Mouse (Mus musculus) stomach, embryonic 15.5 days (tissue): ENCODE measurements around the gene Ifi27. TPM values are rescaled to one million over a fixed set of nuclear protein-coding genes. Genes with fewer than 3 reads are reported as not detected.
"Not testable (repeated sequence)": the region's sequence is repeated elsewhere in the genome, so short reads cannot be mapped to it uniquely, and the experiment has no call there.

Experiments
- ATAC-seq: fragments of 200-750 bp; cut with Nextera tagmentation; 2 replicates; pipeline ENCODE4 v1.8.0; 2017; ENCODE audit warnings: low read depth, moderate number of reproducible peaks, moderate TSS enrichment; ENCODE audit not compliant: insufficient read depth, low FRiP score
- H3K27ac ChIP-seq: fragments of 300-500 bp; sonication (generic); 2 replicates; pipeline ENCODE4 v1.5.1; 2015; ENCODE audit warnings: mild to moderate bottlenecking, inconsistent platforms
- H3K27me3 ChIP-seq: fragments of 300-500 bp; sonication (generic); replicated peaks from 2 replicates; pipeline ENCODE4 v1.6.1; 2015; ENCODE audit warnings: inconsistent platforms
- H3K36me3 ChIP-seq: fragments of 300-500 bp; sonication (generic); 2 replicates; pipeline ENCODE4 v1.6.1; 2015; ENCODE audit warnings: inconsistent platforms
- H3K4me1 ChIP-seq: fragments of 300-500 bp; sonication (generic); 2 replicates; pipeline ENCODE4 v1.6.1; 2015; ENCODE audit warnings: inconsistent platforms
- H3K4me2 ChIP-seq: fragments of 300-500 bp; sonication (generic); 2 replicates; pipeline ENCODE4 v1.6.1; 2015; ENCODE audit warnings: mild to moderate bottlenecking, inconsistent platforms
- H3K4me3 ChIP-seq: fragments of 300-500 bp; sonication (generic); replicated peaks from 2 replicates; pipeline ENCODE4 v1.5.1; 2015; ENCODE audit warnings: inconsistent platforms
- H3K9ac ChIP-seq: fragments of 300-500 bp; sonication (generic); 2 replicates; pipeline ENCODE4 v1.6.1; 2015; ENCODE audit warnings: inconsistent platforms
- H3K9me3 ChIP-seq: fragments of 300-500 bp; sonication (generic); 2 replicates; pipeline ENCODE4 v1.6.1; 2016; ENCODE audit warnings: inconsistent platforms
- WGBS: fragments of 180-500 bp; shearing (Covaris S2); methylation state at CpG from one replicate; pipeline ENCODE4 v1.1.7; 2015; 5-methylcytosine and 5-hydroxymethylcytosine counted together
- polyA plus RNA-seq: library from polyadenylated mRNA; unstranded; fragments of >200 nt; fragmentation: Nextera tagmentation; extraction: Ambion mirVana; gene quantifications from 2 replicates; pipeline ENCODE4 v1.2.1, GENCODE M21; 2015

The Ifi27 gene
- polyA plus RNA-seq, 1 experiment from 2014 or later, result 46.7 TPM

- Histone ChIP-seq H3K9ac (no peak overlapping the region), H3K36me3 (no peaks in the 10 kb centered on the region), H3K4me1 (no peaks in the 10 kb centered on the region), H3K27me3 (no peaks in the 10 kb centered on the region), H3K4me3 (no peak overlapping the region), H3K27ac (no peak overlapping the region), H3K9me3 (no peaks in the 10 kb centered on the region), H3K4me2 (no peak overlapping the region)
- ATAC-seq, result no peak
- WGBS, result 34% methylated on average over 2 of the region's 2 CpGs
These were observed 40.5 kb downstream of the Ifi27 start for GRCm38 (mm10) chr12:103474481-103474880.

GRCm38 (mm10) chr12:103476779-103477389 lies 42.9 kb downstream of the Ifi27 start:
- 75% methylated on average over 1 of the region's 1 CpGs for WGBS
- Histone ChIP-seq H3K27ac (no peak overlapping the region), H3K9ac (no peak overlapping the region), H3K36me3 (no peaks in the 10 kb centered on the region), H3K4me3 (no peak overlapping the region), H3K4me2 (no peak overlapping the region), H3K9me3 (no peaks in the 10 kb centered on the region), H3K4me1 (no peaks in the 10 kb centered on the region), H3K27me3 (no peaks in the 10 kb centered on the region)
- no peak for ATAC-seq

- H3K4me2 ChIP-seq, result no peak overlapping the region
- H3K27me3 ChIP-seq, result no peaks in the 10 kb centered on the region
- no peak for ATAC-seq
- H3K4me3 ChIP-seq, result no peak overlapping the region
- H3K9ac ChIP-seq, result no peak overlapping the region
- no peak overlapping the region for H3K27ac ChIP-seq
- H3K36me3 ChIP-seq, result no peaks in the 10 kb centered on the region
- no peaks in the 10 kb centered on the region for H3K4me1 ChIP-seq
- H3K9me3 ChIP-seq, result no peaks in the 10 kb centered on the region
- 55% methylated on average over 7 of the region's 7 CpGs for WGBS
These were observed 43.5 kb downstream of the Ifi27 start for GRCm38 (mm10) chr12:103477461-103478015.

GRCm38 (mm10) chr12:103481671-103482070 lies 47.7 kb downstream of the Ifi27 start:
- Histone ChIP-seq H3K9ac (no peak overlapping the region), H3K27ac (no peak overlapping the region), H3K4me2 (no peak overlapping the region), H3K4me3 (no peak overlapping the region), H3K27me3 (no peaks in the 10 kb centered on the region), H3K36me3 (no peaks in the 10 kb centered on the region), H3K9me3 (no peaks in the 10 kb centered on the region), H3K4me1 (no peaks in the 10 kb centered on the region)
- no peak for ATAC-seq
- 77% methylated on average over 5 of the region's 5 CpGs for WGBS

GRCm38 (mm10) chr12:103482781-103483180 lies 48.8 kb downstream of the Ifi27 start:
- 72% methylated on average over 2 of the region's 2 CpGs for WGBS
- no peaks in the 10 kb centered on the region for H3K4me1 ChIP-seq
- H3K4me3 ChIP-seq, result no peak overlapping the region
- H3K27ac ChIP-seq, result no peak overlapping the region
- no peak for ATAC-seq
- H3K9ac ChIP-seq, result no peak overlapping the region
- H3K27me3 ChIP-seq, result no peaks in the 10 kb centered on the region
- H3K4me2 ChIP-seq, result no peak overlapping the region
- H3K9me3 ChIP-seq, result no peaks in the 10 kb centered on the region
- no peaks in the 10 kb centered on the region for H3K36me3 ChIP-seq

GRCm38 (mm10) chr12:103484200-103484972 lies 50.4 kb downstream of the Ifi27 start:
- not testable (repeated sequence) for H3K36me3 ChIP-seq, H3K4me1 ChIP-seq, ATAC-seq, H3K9ac ChIP-seq, H3K27me3 ChIP-seq, H3K4me3 ChIP-seq, H3K4me2 ChIP-seq, H3K27ac ChIP-seq, H3K9me3 ChIP-seq
- WGBS, result 49% methylated on average over 9 of the region's 9 CpGs

GRCm38 (mm10) chr12:103486726-103487125 lies 52.7 kb downstream of the Ifi27 start:
- H3K36me3 ChIP-seq, result no peaks in the 10 kb centered on the region
- ATAC-seq, result no peak
- no peak overlapping the region for H3K4me2 ChIP-seq
- WGBS, result 89% methylated on average over 1 of the region's 1 CpGs
- no peak overlapping the region for H3K9ac ChIP-seq
- no peak overlapping the region for H3K4me3 ChIP-seq
- H3K4me1 ChIP-seq, result no peaks in the 10 kb centered on the region
- no peak overlapping the region for H3K27ac ChIP-seq
- H3K9me3 ChIP-seq, result no peaks in the 10 kb centered on the region
- no peaks in the 10 kb centered on the region for H3K27me3 ChIP-seq

- Histone ChIP-seq H3K4me1 (no peaks in the 10 kb centered on the region), H3K4me2 (no peak overlapping the region), H3K27ac (no peak overlapping the region), H3K9me3 (no peaks in the 10 kb centered on the region), H3K4me3 (no peak overlapping the region), H3K27me3 (no peaks in the 10 kb centered on the region), H3K36me3 (no peaks in the 10 kb centered on the region), H3K9ac (no peak overlapping the region)
- 49% methylated on average over 4 of the region's 4 CpGs for WGBS
- ATAC-seq, result no peak
These were observed 53.3 kb downstream of the Ifi27 start for GRCm38 (mm10) chr12:103487276-103487675.

- Histone ChIP-seq H3K27ac (no peak overlapping the region), H3K9me3 (no peaks in the 10 kb centered on the region), H3K4me2 (no peak overlapping the region), H3K27me3 (no peaks in the 10 kb centered on the region), H3K4me1 (no peaks in the 10 kb centered on the region), H3K9ac (no peak overlapping the region), H3K4me3 (no peak overlapping the region), H3K36me3 (no peaks in the 10 kb centered on the region)
- ATAC-seq, result no peak
- WGBS, result 67% methylated on average over 2 of the region's 2 CpGs
These were observed 53.7 kb downstream of the Ifi27 start for GRCm38 (mm10) chr12:103487750-103488149.

Other genes with a start within 250 kb of the Ifi27 start
- 1.4 TPM in 2 replicates for gene Prima1, start 192.1 kb upstream of the Ifi27 start, polyA plus RNA-seq
- gene Fam181a, start 123.2 kb upstream of the Ifi27 start, polyA plus RNA-seq, result not detected in 2 replicates
- 16.7 and 18.7 TPM in 2 replicates for gene Asb2, start 78.2 kb upstream of the Ifi27 start, polyA plus RNA-seq
- gene Otub2, start 45.5 kb upstream of the Ifi27 start, polyA plus RNA-seq, result 7.3 and 9.2 TPM in 2 replicates
- 0.18 and 0.49 TPM in 2 replicates for gene 9330161L09Rik, start 26.4 kb upstream of the Ifi27 start, polyA plus RNA-seq
- gene Ddx24, start 8.4 kb upstream of the Ifi27 start, polyA plus RNA-seq, result 91.9 and 105 TPM in 2 replicates
- gene Ifi27l2a, start 9.5 kb downstream of the Ifi27 start, polyA plus RNA-seq, result 24.8 and 25.2 TPM in 2 replicates
- gene Ifi27l2b, start 23.0 kb downstream of the Ifi27 start, polyA plus RNA-seq, result 7.0 and 7.8 TPM in 2 replicates
- 1.5 and 1.8 TPM in 2 replicates for gene Ppp4r4, start 98.1 kb downstream of the Ifi27 start, polyA plus RNA-seq
- 2.8 and 4.6 TPM in 2 replicates for gene Serpina10, start 197.2 kb downstream of the Ifi27 start, polyA plus RNA-seq
- 300 and 304 TPM in 2 replicates for gene Serpina6, start 223.0 kb downstream of the Ifi27 start, polyA plus RNA-seq
- gene Serpina16, start 241.9 kb downstream of the Ifi27 start, polyA plus RNA-seq, result 0.71 and 1.3 TPM in 2 replicates